Mouse (Mus musculus): ENCODE results near the gene 2300002M23Rik. TPM values are rescaled to one million over a fixed set of nuclear protein-coding genes. Genes with fewer than 3 reads are reported as not detected.
A peak's percentile ranks its signal among the peaks of the same experiment; 100 is the strongest.

Gene 2300002M23Rik
- not detected for total RNA-seq (2021)
- long read RNA-seq, experiment 1: 0 reads
- long read RNA-seq, experiment 2: 0 reads

DNA sequence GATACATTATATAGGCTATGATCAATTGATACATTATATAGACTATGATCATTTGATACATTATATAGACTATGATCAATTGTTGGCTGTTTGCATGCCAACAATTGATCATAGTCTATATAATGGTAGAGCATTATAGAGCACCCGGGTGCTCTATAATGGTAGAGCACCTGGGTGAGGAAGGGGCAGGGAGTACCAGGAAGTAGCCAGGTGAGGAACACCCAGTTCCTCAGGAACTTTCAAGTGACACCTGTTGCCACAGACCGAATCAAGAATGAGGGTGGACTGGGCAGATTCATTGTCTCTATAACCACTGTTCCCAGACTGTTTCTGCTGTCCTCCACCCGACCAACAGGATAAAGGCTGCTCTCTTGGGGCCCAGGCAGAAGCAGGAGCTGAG is at the start of gene 2300002M23Rik:
2300002M23Rik (plus strand) TSS at position 301 of the 400 bp plus-strand sequence.
- no peak for DNase-seq
- intact Hi-C loops (cut with DNase I): no loop called here

- DNase-seq: no peak
- intact Hi-C loops (cut with DNase I): no loop called here
Measured at GRCm38 (mm10) chr17:35517526-35517925, 49.7 kb upstream of the 2300002M23Rik start.

DNA sequence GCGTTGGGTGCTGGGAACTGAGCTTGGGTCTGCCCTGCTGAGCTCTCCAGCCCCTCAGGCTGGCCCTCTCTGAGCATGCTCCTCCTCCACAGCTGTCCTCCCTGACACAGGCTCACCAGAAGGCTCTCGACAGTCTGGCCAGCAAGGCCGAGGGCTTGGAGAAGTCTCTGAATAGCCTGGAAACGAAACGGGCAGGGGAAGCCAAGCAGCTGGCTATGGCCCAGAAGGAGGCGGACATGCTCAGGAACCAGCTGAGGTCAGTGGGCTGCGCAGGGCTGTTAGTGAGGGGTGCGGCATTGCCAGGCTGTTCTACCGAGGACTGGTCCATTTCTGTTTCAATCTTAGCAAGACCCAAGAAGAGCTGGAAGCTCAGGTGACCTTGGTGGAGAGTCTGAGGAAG is 42.9 kb upstream of the 2300002M23Rik start:
- no peak for DNase-seq
- intact Hi-C loops (cut with DNase I): loop anchor here (10.0 kb wide), 1 partner anchor 680 kb away; no protein-coding TSS in a partner anchor

GRCm38 (mm10) chr17:35526644-35527043 is 40.6 kb upstream of the 2300002M23Rik start:
- DNase-seq: no peak
- intact Hi-C loops (cut with DNase I): loop anchor here (10.0 kb wide), 1 partner anchor 682 kb away; no protein-coding TSS in a partner anchor

DNA sequence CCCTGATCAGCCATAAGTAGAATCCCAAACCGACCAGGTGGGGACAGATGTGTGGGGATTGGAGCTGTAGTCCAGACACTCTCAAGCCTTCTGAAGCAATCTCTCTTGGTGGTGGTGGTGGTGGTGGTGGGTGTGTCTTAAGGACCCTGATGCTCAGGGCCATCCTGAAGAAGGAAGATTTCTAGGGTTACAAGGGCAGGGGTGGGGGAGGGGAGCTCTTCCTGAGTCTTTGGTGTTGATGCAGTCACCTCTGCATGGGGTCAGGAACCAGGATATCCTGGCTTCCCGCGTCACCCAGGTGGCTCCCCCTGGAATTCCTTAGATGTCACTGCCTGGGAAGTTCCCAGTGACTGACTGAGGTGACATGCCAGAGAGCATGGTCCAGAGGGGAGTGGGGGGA is 34.9 kb upstream of the 2300002M23Rik start:
- intact Hi-C loops (cut with DNase I): no loop called here

DNA sequence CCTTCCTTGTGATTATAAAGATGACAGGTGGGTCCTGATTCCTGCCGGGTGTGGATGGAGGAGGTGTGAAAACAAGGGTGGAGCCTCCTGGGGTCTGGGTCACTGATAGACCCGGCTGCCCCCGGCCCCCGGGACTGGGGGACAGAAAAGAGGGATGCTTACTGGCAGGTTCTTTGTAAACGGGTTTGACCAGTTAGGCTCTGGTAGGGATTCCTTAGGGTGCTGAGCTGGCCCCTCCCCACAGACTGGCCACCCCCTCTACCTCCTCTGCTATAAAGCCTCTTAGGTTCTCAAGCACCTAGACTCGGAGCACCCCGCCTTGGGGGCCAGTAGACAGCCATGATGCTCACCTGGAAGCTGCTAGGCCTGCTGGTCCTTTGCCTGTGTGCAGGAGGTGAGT is 34.3 kb upstream of the 2300002M23Rik start, which contains the start of gene Psors1c2:
Psors1c2 (plus strand) TSS at position 301 of the 400 bp plus-strand sequence.
- no peak for DNase-seq
- intact Hi-C loops (cut with DNase I): no loop called here

More for the DNA sequence above, 34.9 kb upstream of the 2300002M23Rik start:
- DNase-seq: no peak

- intact Hi-C loops (cut with DNase I): no loop called here
- DNase-seq: peak; percentile 53 to 62
Measured at GRCm38 (mm10) chr17:35534343-35534742, 32.9 kb upstream of the 2300002M23Rik start.

GRCm38 (mm10) chr17:35537421-35537820 is 29.8 kb upstream of the 2300002M23Rik start:
- intact Hi-C loops (cut with DNase I): no loop called here
- no peak for DNase-seq

DNA sequence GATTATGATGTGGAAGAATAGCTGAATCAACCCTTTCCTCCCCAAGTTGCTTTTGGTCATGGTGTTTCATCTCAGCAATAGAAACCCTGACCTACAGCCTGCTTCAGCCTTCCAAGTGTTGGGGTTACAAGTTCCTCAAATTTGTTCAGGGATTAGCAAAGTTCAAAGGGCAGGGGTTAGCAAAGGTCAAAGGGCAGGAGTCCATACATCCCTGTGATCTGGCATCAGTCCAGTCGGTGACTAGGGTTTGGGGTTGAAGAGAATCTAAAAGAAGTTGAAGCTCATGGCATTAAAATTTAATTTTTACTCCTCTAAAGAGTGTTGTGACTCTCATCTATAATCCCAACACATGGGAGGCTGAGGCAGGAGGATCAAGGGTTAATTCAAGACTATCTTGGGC is 28.8 kb upstream of the 2300002M23Rik start:
- intact Hi-C loops (cut with DNase I): no loop called here
- no peak for DNase-seq

DNA sequence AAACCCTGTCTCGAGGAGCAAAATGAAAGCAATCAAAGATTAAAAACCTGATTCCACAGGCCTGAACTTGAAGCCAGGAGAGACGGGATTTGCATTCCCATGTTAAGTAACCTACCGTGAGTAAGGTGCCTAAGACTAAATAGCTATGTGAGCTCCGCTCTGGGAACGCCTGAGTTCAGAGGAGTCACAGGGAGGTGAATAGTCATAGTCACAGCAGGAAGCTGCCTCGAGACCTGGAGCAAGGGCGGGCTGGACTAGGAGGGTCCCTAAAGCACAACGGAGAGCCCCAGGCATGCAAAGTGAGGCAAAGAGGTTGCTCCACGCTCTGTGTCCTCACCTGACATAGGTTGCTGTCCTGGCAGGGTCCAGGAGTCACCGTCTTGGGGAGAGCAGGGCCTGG is 27.7 kb upstream of the 2300002M23Rik start:
- intact Hi-C loops (cut with DNase I): no loop called here
- DNase-seq: no peak

- intact Hi-C loops (cut with DNase I): no loop called here
Measured at GRCm38 (mm10) chr17:35542761-35543411, 24.4 kb upstream of the 2300002M23Rik start.

DNA sequence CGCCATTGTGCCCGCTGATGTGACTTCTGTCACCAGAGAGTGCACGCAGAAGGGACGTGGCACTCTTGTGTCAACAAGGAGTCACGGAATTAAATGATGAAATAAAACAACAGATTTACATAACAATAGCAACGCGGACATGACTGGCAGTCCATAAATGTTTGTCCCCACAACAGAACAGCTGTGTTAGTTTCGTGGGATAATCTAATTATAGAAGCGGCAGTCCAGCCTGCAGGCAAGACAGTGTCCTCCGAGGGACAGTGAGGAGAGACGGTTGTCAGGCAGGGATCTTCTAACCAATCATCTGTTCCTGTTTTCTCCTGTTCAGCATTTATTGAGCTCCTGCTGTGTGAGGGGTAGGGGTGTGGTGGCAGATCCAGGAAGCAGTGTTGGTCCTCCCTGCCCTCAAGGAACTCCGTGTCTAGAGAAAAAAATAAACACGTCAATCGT is 23.8 kb upstream of the 2300002M23Rik start:
- DNase-seq: no peak
- intact Hi-C loops (cut with DNase I): no loop called here

More at GRCm38 (mm10) chr17:35542761-35543411, 24.4 kb upstream of the 2300002M23Rik start:
- no peak for DNase-seq

GRCm38 (mm10) chr17:35544001-35544400 is 23.2 kb upstream of the 2300002M23Rik start:
- no peak for DNase-seq
- intact Hi-C loops (cut with DNase I): no loop called here

GRCm38 (mm10) chr17:35544680-35545079 is 22.6 kb upstream of the 2300002M23Rik start:
- intact Hi-C loops (cut with DNase I): no loop called here
- DNase-seq: peak in 1 of 2 experiments; percentile 46

DNA sequence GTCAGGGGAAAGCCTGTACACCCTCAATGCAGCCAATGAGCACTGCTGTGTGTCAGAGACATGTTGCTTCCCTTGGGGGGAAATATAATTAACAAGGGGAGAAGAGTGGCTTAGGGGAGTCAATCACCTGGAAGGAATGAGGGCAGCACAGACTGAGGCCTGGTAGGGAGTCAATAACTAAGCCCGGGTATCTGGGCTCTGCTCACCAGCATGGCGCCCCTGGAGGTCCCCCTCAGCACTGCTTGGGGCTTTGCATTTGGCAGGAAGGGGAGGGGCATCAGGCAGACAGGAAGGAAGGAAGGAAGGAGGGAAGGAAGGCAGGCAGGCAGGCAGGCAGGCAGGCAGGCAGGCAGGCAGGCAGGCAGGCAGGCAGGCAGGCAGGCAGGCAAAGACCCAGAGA is 19.8 kb upstream of the 2300002M23Rik start:
- no peak for DNase-seq
- intact Hi-C loops (cut with DNase I): no loop called here

DNA sequence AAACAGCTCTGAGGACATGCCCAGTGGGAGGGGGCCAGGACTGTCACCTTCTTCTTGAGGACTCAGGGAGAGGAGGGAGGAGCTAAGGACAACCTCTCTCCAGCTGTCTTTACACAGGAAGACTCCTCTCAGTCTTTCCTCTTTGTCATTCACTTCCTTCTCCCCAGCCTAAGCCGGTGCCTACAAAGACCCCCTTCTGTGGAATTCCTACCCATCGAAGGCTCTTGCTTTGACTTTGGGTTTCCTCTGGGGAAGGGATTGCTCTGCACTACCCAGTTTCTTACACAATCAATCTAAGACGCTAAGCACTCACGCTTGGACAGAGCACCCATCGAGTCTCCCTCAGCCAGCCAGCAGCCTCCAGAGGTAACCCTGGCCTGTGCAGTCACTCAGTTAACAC is 18.6 kb upstream of the 2300002M23Rik start:
- DNase-seq: no peak
- intact Hi-C loops (cut with DNase I): no loop called here

- peak; percentile 63 to 66 for DNase-seq
Measured at GRCm38 (mm10) chr17:35549437-35550142, 17.7 kb upstream of the 2300002M23Rik start.

GRCm38 (mm10) chr17:35550143-35550494 is 17.1 kb upstream of the 2300002M23Rik start:
- DNase-seq: no peak
- intact Hi-C loops (cut with DNase I): no loop called here

More at GRCm38 (mm10) chr17:35549437-35550142, 17.7 kb upstream of the 2300002M23Rik start:
- intact Hi-C loops (cut with DNase I): no loop called here

GRCm38 (mm10) chr17:35550871-35551270 is 16.4 kb upstream of the 2300002M23Rik start:
- intact Hi-C loops (cut with DNase I): no loop called here
- no peak for DNase-seq

- DNase-seq: no peak
- intact Hi-C loops (cut with DNase I): no loop called here
Measured at GRCm38 (mm10) chr17:35551881-35552414, 15.3 kb upstream of the 2300002M23Rik start, which contains the start of gene Cdsn. Gene Cdsn, plus strand, starts transcription at chr17:35552128.

- intact Hi-C loops (cut with DNase I): no loop called here
- DNase-seq: no peak
Measured at GRCm38 (mm10) chr17:35554321-35554720, 12.9 kb upstream of the 2300002M23Rik start.
